Mouse (Mus musculus) kidney, postnatal 0 days (tissue): ENCODE measurements around the gene Calcr. TPM values are rescaled to one million over a fixed set of nuclear protein-coding genes. Genes with fewer than 3 reads are reported as not detected.
A peak's percentile ranks its signal among the peaks of the same experiment; 100 is the strongest.

Source experiments
- ATAC-seq: fragments of 200-750 bp; cut with Nextera tagmentation; replicated peaks from 2 replicates; pipeline ENCODE4 v1.8.0; 2017; ENCODE audit warnings: low read depth, moderate number of reproducible peaks, moderate TSS enrichment, moderate library complexity; ENCODE audit not compliant: low FRiP score
- DNase-seq: peaks from one replicate; pipeline ENCODE4 v3.0.0-alpha.2; 2016; ENCODE audit warnings: low spot score
- H3K27ac ChIP-seq: fragments of 300-500 bp; sonication (generic); 2 replicates; pipeline ENCODE4 v1.5.1; 2014; ENCODE audit warnings: mild to moderate bottlenecking
- H3K27me3 ChIP-seq: fragments of 300-500 bp; sonication (generic); 2 replicates; pipeline ENCODE4 v1.6.1; 2014; ENCODE audit warnings: low read length, mixed read lengths; ENCODE audit not compliant: insufficient read depth
- H3K36me3 ChIP-seq: fragments of 300-500 bp; sonication (generic); 2 replicates; pipeline ENCODE4 v1.6.1; 2014; ENCODE audit warnings: low read length, mixed read lengths; ENCODE audit not compliant: insufficient read depth
- H3K4me1 ChIP-seq: fragments of 300-500 bp; sonication (generic); replicated peaks from 2 replicates; pipeline ENCODE4 v1.6.1; 2014; ENCODE audit warnings: antibody characterized with exemption, low read length, mixed read lengths; ENCODE audit not compliant: insufficient read depth
- H3K4me2 ChIP-seq: fragments of 300-500 bp; sonication (generic); 2 replicates; pipeline ENCODE4 v1.6.1; 2014; ENCODE audit warnings: mild to moderate bottlenecking, low read length, moderate library complexity, mixed read lengths
- H3K4me3 ChIP-seq: fragments of 300-500 bp; sonication (generic); replicated peaks from 2 replicates; pipeline ENCODE4 v1.5.1; 2014; ENCODE audit warnings: low read depth, low read length
- H3K9ac ChIP-seq: fragments of 300-500 bp; sonication (generic); 2 replicates; pipeline ENCODE4 v1.6.1; 2014; ENCODE audit warnings: low read depth, low read length
- H3K9me3 ChIP-seq: fragments of 300-500 bp; sonication (generic); replicated peaks from 2 replicates; pipeline ENCODE4 v1.6.1; 2016; ENCODE audit warnings: low read length, inconsistent platforms, mixed read lengths
- CTCF ChIP-seq: IDR thresholded peaks from 2 replicates; pipeline ENCODE4 v1.5.1; 2016; ENCODE audit warnings: antibody characterized with exemption, low read depth, mild to moderate bottlenecking, moderate library complexity
- WGBS: fragments of 180-500 bp; shearing (Covaris S2); extraction: QIAGEN DNeasy Blood & Tissue Kit; methylation state at CpG from one replicate; pipeline ENCODE4 v1.1.7; 2014; 5-methylcytosine and 5-hydroxymethylcytosine counted together
- microRNA counts: library from miRNA; unstranded; fragments of <30 nt; microRNA quantifications from one replicate; lab custom pipeline; 2015
- microRNA-seq: library from miRNA; unstranded; fragments of <30 nt; microRNA quantifications from one replicate; pipeline ENCODE4, GENCODE M21; 2016
- polyA plus RNA-seq: library from polyadenylated mRNA; unstranded; fragments of >200 nt; fragmentation: Nextera tagmentation; extraction: Ambion mirVana; gene quantifications from 2 replicates; pipeline ENCODE4 v1.2.1, GENCODE M21; 2015

Gene Calcr
- polyA plus RNA-seq, 1 experiment from 2014 or later, result 0.36 TPM

- Histone ChIP-seq H3K9ac (no peak overlapping the region), H3K27ac (no peak overlapping the region), H3K27me3 (no peaks in the 10 kb centered on the region), H3K4me2 (no peak overlapping the region), H3K4me1 (no peaks in the 10 kb centered on the region), H3K36me3 (no peaks in the 10 kb centered on the region), H3K9me3 (no peaks in the 10 kb centered on the region), H3K4me3 (no peak overlapping the region)
- TF ChIP-seq CTCF, result no peak
- ATAC-seq (no peak), DNase-seq (no peak)
- 78% methylated on average over 10 of the region's 10 CpGs for WGBS
Measured at GRCm38 (mm10) chr6:3664147-3664716, 100.3 kb downstream of the Calcr start.

GRCm38 (mm10) chr6:3658405-3658804 lies 106.1 kb downstream of the Calcr start:
- Histone ChIP-seq H3K36me3 (no peaks in the 10 kb centered on the region), H3K4me3 (no peak overlapping the region), H3K9me3 (no peaks in the 10 kb centered on the region), H3K27ac (no peak overlapping the region), H3K4me2 (no peak overlapping the region), H3K9ac (no peak overlapping the region), H3K27me3 (no peaks in the 10 kb centered on the region), H3K4me1 (no peaks in the 10 kb centered on the region)
- no peak for DNase-seq
- ATAC-seq, result no peak
- 92% methylated on average over 4 of the region's 4 CpGs for WGBS
- TF ChIP-seq CTCF, result no peak; the same call in 1 of the 2 replicates

MicroRNAs encoded within 50 kb of the gene (microRNA counts, 519-probe panel; counts per million panel counts)
- microRNA mmu-miR-489 (lab: Ali Mortazavi, UCI) (330 counts per million, percentile 68 among the panel's probes with 10 or more counts), microRNA mmu-miR-653 (lab: Ali Mortazavi, UCI) (330 counts per million, percentile 68 among the panel's probes with 10 or more counts)

Small RNA genes lying within 50 kb of the gene (microRNA-seq; reads per million reads assigned to microRNA genes)
- gene Mir489 (not detected), gene Mir653 (3.0 reads per million, percentile 7 among the genes with 10 or more reads in this experiment)

Other genes starting within 250 kb of the Calcr start
- gene Tfpi2, start 224.2 kb upstream of the Calcr start, polyA plus RNA-seq, result 5.5 and 6.3 TPM in 2 replicates
- gene Gngt1, start 229.1 kb upstream of the Calcr start, polyA plus RNA-seq, result 0.09 TPM in 1 of 2 replicates, not detected in the other
- gene Gng11, start 239.2 kb upstream of the Calcr start, polyA plus RNA-seq, result 107 and 129 TPM in 2 replicates